Mouse (Mus musculus) liver, postnatal 0 days (tissue): ENCODE data around the gene Zfp322a. TPM values are rescaled to one million over a fixed set of nuclear protein-coding genes. Genes with fewer than 3 reads are reported as not detected.

Source experiments
- ATAC-seq: fragments of 200-750 bp; cut with Nextera tagmentation; 2 replicates; pipeline ENCODE4 v1.8.0; 2017; ENCODE audit warnings: mild to moderate bottlenecking, moderate library complexity
- DNase-seq: peaks from one replicate; pipeline ENCODE4 v3.0.0-alpha.2; 2016
- H3K27ac ChIP-seq: fragments of 300-500 bp; sonication (generic); 2 replicates; pipeline ENCODE4 v1.5.1; 2014; ENCODE audit warnings: antibody characterized with exemption, moderate library complexity, mild to moderate bottlenecking, low read depth
- H3K27me3 ChIP-seq: fragments of 300-500 bp; sonication (generic); 2 replicates; pipeline ENCODE4 v1.6.1; 2014; ENCODE audit warnings: low read length, control low read depth, mixed read lengths; ENCODE audit not compliant: insufficient read depth
- H3K36me3 ChIP-seq: fragments of 300-500 bp; sonication (generic); replicated peaks from 2 replicates; pipeline ENCODE4 v1.6.1; 2014; ENCODE audit warnings: mild to moderate bottlenecking, control low read depth, low read length, moderate library complexity, mixed read lengths; ENCODE audit not compliant: insufficient read depth
- H3K4me1 ChIP-seq: fragments of 300-500 bp; sonication (generic); 2 replicates; pipeline ENCODE4 v1.6.1; 2014; ENCODE audit warnings: antibody characterized with exemption, mild to moderate bottlenecking, control low read depth; ENCODE audit not compliant: insufficient read depth
- H3K4me2 ChIP-seq: fragments of 300-500 bp; sonication (generic); 2 replicates; pipeline ENCODE4 v1.6.1; 2014; ENCODE audit warnings: low read depth, mild to moderate bottlenecking, low read length, moderate library complexity, mixed read lengths
- H3K4me3 ChIP-seq: fragments of 300-500 bp; sonication (generic); 2 replicates; pipeline ENCODE4 v1.5.1; 2014; ENCODE audit warnings: low read depth, low read length
- H3K9ac ChIP-seq: fragments of 300-500 bp; sonication (generic); replicated peaks from 2 replicates; pipeline ENCODE4 v1.6.1; 2014; ENCODE audit warnings: mild to moderate bottlenecking, moderate library complexity
- H3K9me3 ChIP-seq: fragments of 300-500 bp; sonication (generic); 2 replicates; pipeline ENCODE4 v1.6.1; 2016; ENCODE audit warnings: mild to moderate bottlenecking, control low read depth, low read length, mixed read lengths
- CTCF ChIP-seq: sonication (generic); IDR thresholded peaks from 2 replicates; pipeline ENCODE4 v1.5.1; 2016; ENCODE audit warnings: antibody characterized with exemption, low read depth
- EP300 ChIP-seq: IDR thresholded peaks from 2 replicates; pipeline ENCODE4 v1.6.1; 2016; ENCODE audit warnings: antibody characterized with exemption, low read depth, mild to moderate bottlenecking
- WGBS: fragments of 180-500 bp; shearing (Covaris S2); extraction: QIAGEN DNeasy Blood & Tissue Kit; methylation state at CpG from one replicate; pipeline ENCODE4 v1.1.7; 2014; ENCODE audit not compliant: insufficient replicate concordance; 5-methylcytosine and 5-hydroxymethylcytosine counted together
- polyA plus RNA-seq: library from polyadenylated mRNA; unstranded; fragments of >200 nt; fragmentation: Nextera tagmentation; extraction: Ambion mirVana; gene quantifications from 2 replicates; pipeline ENCODE4 v1.2.1, GENCODE M21; 2015

The Zfp322a gene
- polyA plus RNA-seq, 1 experiment from 2014 or later, result 9.5 TPM

- H3K9me3 ChIP-seq, result no peaks in the 10 kb centered on the region
- no peak for DNase-seq
- no peaks in the 10 kb centered on the region for H3K36me3 ChIP-seq
- 4% methylated on average over 24 of the region's 24 CpGs for WGBS
- TF ChIP-seq CTCF (no peak), EP300 (no peak)
- H3K9ac ChIP-seq, result no peak overlapping the region
- H3K27ac ChIP-seq, result no peak overlapping the region
- peak overlapping the region; percentile 7 for H3K4me2 ChIP-seq
- peaks cover 2% of the 10 kb centered on the region; the same call in 1 of the 2 replicates for H3K4me1 ChIP-seq
- no peak for ATAC-seq
- H3K4me3 ChIP-seq, result no peak overlapping the region
- H3K27me3 ChIP-seq, result peaks cover 34% of the 10 kb centered on the region
These were observed 61.8 kb downstream of the Zfp322a start for GRCm38 (mm10) chr13:23307069-23307814.

GRCm38 (mm10) chr13:23306707-23307068, 62.3 kb downstream of the Zfp322a start:
- 22% methylated on average over 10 of the region's 10 CpGs for WGBS
- peaks cover 34% of the 10 kb centered on the region for H3K27me3 ChIP-seq

More at GRCm38 (mm10) chr13:23306707-23307068, 62.3 kb downstream of the Zfp322a start:
- Histone ChIP-seq H3K9me3 (no peaks in the 10 kb centered on the region), H3K9ac (no peak overlapping the region), H3K36me3 (no peaks in the 10 kb centered on the region), H3K4me3 (no peak overlapping the region), H3K27ac (no peak overlapping the region), H3K4me2 (no peak overlapping the region), H3K4me1 (peaks cover 2% of the 10 kb centered on the region; the same call in 1 of the 2 replicates)
- TF ChIP-seq EP300, result no peak
- TF ChIP-seq CTCF, result no peak
- DNase-seq (no peak), ATAC-seq (no peak)

Other genes starting within 250 kb of the Zfp322a start
- gene Vmn1r218, start 236.1 kb downstream of the Zfp322a start, polyA plus RNA-seq, result not detected in 2 replicates
- not detected in 2 replicates for gene Vmn1r219, start 209.9 kb downstream of the Zfp322a start, polyA plus RNA-seq
- gene Vmn1r220, start 181.2 kb downstream of the Zfp322a start, polyA plus RNA-seq, result not detected in 2 replicates
- not detected in 2 replicates for gene Vmn1r221, start 155.1 kb downstream of the Zfp322a start, polyA plus RNA-seq
- gene Vmn1r222, start 133.3 kb downstream of the Zfp322a start, polyA plus RNA-seq, result not detected in 2 replicates
- not detected in 2 replicates for gene Vmn1r223, start 122.1 kb downstream of the Zfp322a start, polyA plus RNA-seq
- gene Abt1, start 54.7 kb upstream of the Zfp322a start, polyA plus RNA-seq, result 4.3 and 4.8 TPM in 2 replicates
- gene Btn1a1, start 96.7 kb upstream of the Zfp322a start, polyA plus RNA-seq, result 0.92 and 0.96 TPM in 2 replicates
- not detected in 2 replicates for gene Btn2a2, start 119.6 kb upstream of the Zfp322a start, polyA plus RNA-seq
- gene Hist1h4h, start 161.8 kb upstream of the Zfp322a start, polyA plus RNA-seq, result 7.2 and 7.5 TPM in 2 replicates
- 9.7 and 9.8 TPM in 2 replicates for gene Hist1h2af, start 164.7 kb upstream of the Zfp322a start, polyA plus RNA-seq
- gene Hist1h3g, start 166.2 kb upstream of the Zfp322a start, polyA plus RNA-seq, result 3.7 and 6.3 TPM in 2 replicates
- gene Hist1h2bh, start 174.2 kb upstream of the Zfp322a start, polyA plus RNA-seq, result 0.58 and 0.64 TPM in 2 replicates
- gene Hist1h3f, start 174.8 kb upstream of the Zfp322a start, polyA plus RNA-seq, result 1.3 and 1.5 TPM in 2 replicates
- 1.1 and 1.2 TPM in 2 replicates for gene Hist1h4f, start 182.4 kb upstream of the Zfp322a start, polyA plus RNA-seq
- gene Hist1h1d, start 184.1 kb upstream of the Zfp322a start, polyA plus RNA-seq, result 0.43 and 0.51 TPM in 2 replicates
- 3.6 and 4.6 TPM in 2 replicates for gene Hist1h3e, start 193.2 kb upstream of the Zfp322a start, polyA plus RNA-seq
- 62.4 and 66.0 TPM in 2 replicates for gene Hist1h2ae, start 202.0 kb upstream of the Zfp322a start, polyA plus RNA-seq
- gene Hist1h2bg, start 202.2 kb upstream of the Zfp322a start, polyA plus RNA-seq, result 6.1 and 7.8 TPM in 2 replicates
- 2.9 and 5.8 TPM in 2 replicates for gene Hist1h2bf, start 205.0 kb upstream of the Zfp322a start, polyA plus RNA-seq
- 2.0 and 2.6 TPM in 2 replicates for gene Hist1h2ad, start 205.2 kb upstream of the Zfp322a start, polyA plus RNA-seq
- 4.7 and 5.8 TPM in 2 replicates for gene Hist1h3d, start 206.6 kb upstream of the Zfp322a start, polyA plus RNA-seq
- 89.1 and 94.3 TPM in 2 replicates for gene Hist1h4d, start 212.4 kb upstream of the Zfp322a start, polyA plus RNA-seq